Mouse (Mus musculus) neural tube, embryonic 10.5 days (tissue): Measurements from ENCODE around the gene Gm9045.
A peak's percentile ranks its signal among the peaks of the same experiment; 100 is the strongest.
"Not testable (repeated sequence)": the region's sequence is repeated elsewhere in the genome, so short reads cannot be mapped to it uniquely, and the experiment has no call there.

Experiments used
- DNase-seq: peaks from one replicate; pipeline ENCODE4 v3.0.0-alpha.2; 2017; ENCODE audit warnings: low spot score; ENCODE audit errors: extremely low spot score

The Gm9045 gene

GRCm38 (mm10) chr10:118337731-118338130 is at the start of gene Gm9045:
Gene Gm9045 (minus strand): TSS chr10:118337831.
- DNase-seq, result not testable (repeated sequence)

DNA sequence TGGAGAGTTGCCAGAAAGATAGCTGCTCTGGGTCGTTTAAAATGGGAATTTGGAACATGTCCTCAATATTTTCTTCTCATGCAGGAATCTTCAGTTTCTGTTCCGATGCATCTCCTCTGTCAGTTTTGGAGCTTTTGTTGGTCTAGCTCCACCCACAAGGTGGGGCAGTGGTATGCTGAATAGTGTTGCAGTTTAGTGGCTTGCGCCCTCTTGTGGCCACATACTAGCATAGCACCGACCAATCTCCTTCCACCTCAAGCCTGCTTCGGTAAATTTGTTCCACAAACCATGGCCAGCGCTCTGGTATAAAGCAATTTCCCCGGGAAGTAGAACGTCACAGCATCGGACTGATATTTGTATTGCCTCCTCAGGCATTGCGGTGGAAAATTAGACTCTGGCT is 32.8 kb upstream of the Gm9045 start:
- peak; percentile 84 for DNase-seq

DNA sequence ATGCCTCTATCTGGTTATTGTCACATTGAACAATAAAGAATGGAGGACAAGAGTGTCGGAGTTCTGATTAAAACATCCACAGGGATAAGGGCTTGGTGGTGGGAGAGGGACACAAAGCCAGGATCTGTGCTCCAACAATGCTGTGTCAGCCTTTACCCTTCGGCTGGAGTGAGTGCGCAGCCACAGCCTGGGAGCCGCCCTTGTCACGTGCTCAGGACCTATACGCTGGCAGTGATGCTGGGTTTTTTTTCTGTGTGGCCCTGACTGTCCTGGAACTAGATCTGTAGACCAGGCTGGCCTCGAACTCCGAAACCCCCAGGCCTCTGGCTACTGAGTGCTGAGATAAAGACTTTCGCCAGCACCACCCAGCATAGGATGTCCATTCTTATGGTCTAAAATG is 31.9 kb upstream of the Gm9045 start:
- no peak for DNase-seq

- not testable (repeated sequence) for DNase-seq
Measured at GRCm38 (mm10) chr10:118354005-118354404, 16.4 kb upstream of the Gm9045 start, which contains the start of gene Gm9049. Gene Gm9049 (minus strand): TSS chr10:118354105.

- not testable (repeated sequence) for DNase-seq
Measured at GRCm38 (mm10) chr10:118348579-118348978, 10.9 kb upstream of the Gm9045 start, which contains the start of gene Gm9048. Gene Gm9048 (minus strand): TSS chr10:118348679.

GRCm38 (mm10) chr10:118343155-118343554 is 5.5 kb upstream of the Gm9045 start, which contains the start of gene Gm9046:
Gene Gm9046 (minus strand): TSS chr10:118343255.
- not testable (repeated sequence) for DNase-seq

GRCm38 (mm10) chr10:118332308-118332707 is 5.3 kb downstream of the Gm9045 start, which contains the start of gene Gm9044:
Gene Gm9044 (minus strand): TSS chr10:118332408.
- not testable (repeated sequence) for DNase-seq

GRCm38 (mm10) chr10:118326869-118327268 is 10.8 kb downstream of the Gm9045 start, which contains the start of gene Gm9040:
Gene Gm9040 (minus strand): TSS chr10:118326969.
- DNase-seq, result not testable (repeated sequence)

DNA sequence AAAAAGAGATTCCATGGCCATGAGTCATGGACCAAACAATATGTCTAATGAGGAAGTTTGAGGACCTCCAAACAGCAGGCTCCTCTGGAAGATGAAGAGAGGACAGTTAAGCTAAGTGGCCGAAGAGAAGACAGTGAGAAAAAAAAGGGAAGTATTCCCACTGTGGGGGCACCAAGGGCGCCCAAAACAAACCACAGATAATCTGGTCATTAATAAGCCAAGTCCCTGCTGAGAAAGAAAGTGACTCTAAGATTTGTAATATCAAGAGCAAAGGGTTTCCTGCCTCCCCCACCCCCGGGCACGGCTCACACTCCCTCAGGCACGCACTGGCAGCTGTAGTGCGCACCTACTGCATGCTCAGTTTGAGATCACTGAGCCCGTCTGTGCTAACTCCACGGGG is 18.6 kb downstream of the Gm9045 start:
- DNase-seq, result no peak

GRCm38 (mm10) chr10:118302133-118302532 is 35.5 kb downstream of the Gm9045 start:
- not testable (repeated sequence) for DNase-seq

GRCm38 (mm10) chr10:118294938-118295337 is 42.7 kb downstream of the Gm9045 start, which contains the start of gene Iltifb:
Gene Iltifb (minus strand): TSS chr10:118295038.
- DNase-seq, result no peak
